Mouse (Mus musculus): ENCODE results near the gene Aicda. TPM values are rescaled to one million over a fixed set of nuclear protein-coding genes. Genes with fewer than 3 reads are reported as not detected.

Aicda gene
- polyA plus RNA-seq, 2 experiments = not detected

DNA sequence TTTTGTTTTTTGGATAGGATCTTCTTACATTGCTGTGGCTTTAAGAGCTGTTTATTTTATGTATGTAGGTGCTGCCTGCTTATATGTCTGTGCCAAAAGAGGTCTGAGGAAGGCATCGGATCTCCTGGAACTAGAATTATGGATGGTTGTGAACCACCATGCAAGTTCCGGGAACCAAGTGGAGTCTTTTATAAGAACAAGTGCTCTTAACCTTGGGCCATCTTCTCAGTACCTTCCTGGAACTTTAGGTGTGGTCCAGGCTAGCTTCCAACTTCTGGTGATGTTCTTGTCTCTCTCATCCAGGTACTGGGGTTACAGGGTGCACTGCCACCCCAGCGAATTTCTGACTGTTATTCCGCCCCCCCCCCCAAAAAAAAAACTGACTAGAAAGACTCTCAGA, 58.8 kb downstream of the Aicda start:
- TF ChIP-seq EP300 (IDR thresholded peaks at IDR 0.05; ENCODE audit: low read depth) (no peak), CTCF (IDR thresholded peaks at IDR 0.05; ENCODE audit: low read depth) (no peak)
- Histone ChIP-seq H3K27me3 (ENCODE audit: control insufficient read depth, insufficient read depth, low read length) (no peaks in the 10 kb centered on the region), H3K4me2 (ENCODE audit: low read depth) (no peak overlapping the region), H3K36me3 (replicated peaks; ENCODE audit: control insufficient read depth, insufficient read depth, low read depth) (no peaks in the 10 kb centered on the region), H3K9me3 (ENCODE audit: control insufficient read depth, low read length) (no peaks in the 10 kb centered on the region), H3K4me1 (replicated peaks; ENCODE audit: control insufficient read depth in 2 of 2, insufficient read depth in 2 of 2, low read length in 1 of 2) (peaks cover 0 to 7% of the 10 kb centered on the region in 2 experiments; a peak in 2 of 4 replicates), H3K27ac (no peak overlapping the region), H3K9ac (replicated peaks) (no peak overlapping the region), H3K4me3 (ENCODE audit: insufficient read depth in 1 of 2, low read depth in 2 of 2, low read length in 2 of 2) (no peak overlapping the region)
- no peak for DNase-seq (ENCODE audit: low read depth in 3 of 3, low spot score in 3 of 3)
- ATAC-seq (ENCODE audit: insufficient read depth) = no peak
- WGBS (ENCODE audit: insufficient replicate concordance) = 49% methylated on average over 4 of the region's 4 CpGs

Other genes starting within 250 kb of the Aicda start
- 36.5 and 48.1 TPM in 2 replicates for gene M6pr, start 245.1 kb upstream of the Aicda start, polyA plus RNA-seq (2012; rRNA removed)
- gene M6pr, start 245.1 kb upstream of the Aicda start, polyA plus RNA-seq (2014; fragmentation: Nextera tagmentation; extraction: Ambion mirVana) = 84.2 and 95.4 TPM in 2 replicates
- 2.2 and 2.3 TPM in 2 replicates for gene Phc1, start 213.2 kb upstream of the Aicda start, polyA plus RNA-seq (2012; rRNA removed)
- 1.8 and 1.9 TPM in 2 replicates for gene Phc1, start 213.2 kb upstream of the Aicda start, polyA plus RNA-seq (2014; fragmentation: Nextera tagmentation; extraction: Ambion mirVana)
- gene Rimklb, start 55.0 kb upstream of the Aicda start, polyA plus RNA-seq (2012; rRNA removed) = 0.74 and 0.78 TPM in 2 replicates
- 0.53 and 1.1 TPM in 2 replicates for gene Rimklb, start 55.0 kb upstream of the Aicda start, polyA plus RNA-seq (2014; fragmentation: Nextera tagmentation; extraction: Ambion mirVana)
- 0.11 TPM in 2 replicates for gene Mfap5, start 48.0 kb upstream of the Aicda start, polyA plus RNA-seq (2012; rRNA removed)
- gene Mfap5, start 48.0 kb upstream of the Aicda start, polyA plus RNA-seq (2014; fragmentation: Nextera tagmentation; extraction: Ambion mirVana) = not detected in 2 replicates
- gene Apobec1, start 48.6 kb downstream of the Aicda start, polyA plus RNA-seq (2012; rRNA removed) = 3.9 and 4.3 TPM in 2 replicates
- gene Apobec1, start 48.6 kb downstream of the Aicda start, polyA plus RNA-seq (2014; fragmentation: Nextera tagmentation; extraction: Ambion mirVana) = 3.6 and 4.2 TPM in 2 replicates
- gene Gdf3, start 56.3 kb downstream of the Aicda start, polyA plus RNA-seq (2012; rRNA removed) = 1.5 and 1.6 TPM in 2 replicates
- 2.2 and 2.8 TPM in 2 replicates for gene Gdf3, start 56.3 kb downstream of the Aicda start, polyA plus RNA-seq (2014; fragmentation: Nextera tagmentation; extraction: Ambion mirVana)
- not detected in 2 replicates for gene Dppa3, start 72.6 kb downstream of the Aicda start, polyA plus RNA-seq (2012; rRNA removed)
- not detected in 2 replicates for gene Dppa3, start 72.6 kb downstream of the Aicda start, polyA plus RNA-seq (2014; fragmentation: Nextera tagmentation; extraction: Ambion mirVana)
- 0.01 TPM in 1 of 2 replicates, not detected in the other for gene Nanog, start 153.7 kb downstream of the Aicda start, polyA plus RNA-seq (2012; rRNA removed)
- not detected in 2 replicates for gene Nanog, start 153.7 kb downstream of the Aicda start, polyA plus RNA-seq (2014; fragmentation: Nextera tagmentation; extraction: Ambion mirVana)
- 8.7 and 9.6 TPM in 2 replicates for gene Slc2a3, start 247.8 kb downstream of the Aicda start, polyA plus RNA-seq (2012; rRNA removed)
- 13.9 and 16.0 TPM in 2 replicates for gene Slc2a3, start 247.8 kb downstream of the Aicda start, polyA plus RNA-seq (2014; fragmentation: Nextera tagmentation; extraction: Ambion mirVana)

All from liver, embryonic 14.5 days (tissue).